Mouse (Mus musculus): ENCODE measurements around the gene Tlk1. TPM values are rescaled to one million over a fixed set of nuclear protein-coding genes. Genes with fewer than 3 reads are reported as not detected.

Gene Tlk1
- polyA plus RNA-seq, 1 experiment, result 9.4 TPM

- peaks cover 3% of the 10 kb centered on the region for H3K27me3 ChIP-seq (ENCODE audit: control insufficient read depth, insufficient read depth, insufficient read length)
- H3K79me2 ChIP-seq (ENCODE audit: control insufficient read depth, insufficient read depth), result no peaks in the 10 kb centered on the region
- no peak overlapping the region for H3K4me2 ChIP-seq (ENCODE audit: low read depth)
- no peak for TF ChIP-seq MAX (IDR thresholded peaks at IDR 0.05; ENCODE audit: low read depth)
- TF ChIP-seq TCF12 (IDR thresholded peaks at IDR 0.05; ENCODE audit: insufficient read depth, poor library complexity, severe bottlenecking), result no peak
- TF ChIP-seq TCF3 (IDR thresholded peaks at IDR 0.05; ENCODE audit: insufficient read length, low read depth), result no peak
- H3ac ChIP-seq (ENCODE audit: control insufficient read depth, insufficient read length), result no peak overlapping the region
- H3K36me3 ChIP-seq (ENCODE audit: control insufficient read depth, insufficient read depth), result no peaks in the 10 kb centered on the region
- H3K4me3 ChIP-seq, result no peak overlapping the region
Measured at GRCm38 (mm10) chr2:70870819-70871218, 45.3 kb upstream of the Tlk1 start.

DNA sequence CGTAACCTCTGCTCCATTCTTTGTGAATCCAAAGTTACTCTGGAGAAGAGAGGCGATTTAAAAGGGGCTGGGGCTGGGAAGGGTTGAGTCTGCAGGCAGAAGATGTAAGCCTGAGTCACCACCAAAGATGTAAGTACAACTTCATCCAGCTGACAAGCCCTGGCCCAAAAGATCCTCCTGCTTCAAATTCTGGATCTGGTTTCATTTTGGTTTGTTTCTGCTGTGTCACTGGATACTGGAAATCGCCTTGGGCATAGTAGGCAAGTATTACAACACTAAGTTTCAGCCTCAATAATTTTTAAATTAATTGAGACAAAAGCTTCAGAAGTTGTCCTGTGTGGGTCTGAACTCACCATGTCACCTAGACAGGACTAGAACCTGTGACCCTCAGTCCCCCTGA, 43.6 kb upstream of the Tlk1 start:
- Histone ChIP-seq H3ac (ENCODE audit: control insufficient read depth, insufficient read length) (no peak overlapping the region), H3K36me3 (ENCODE audit: control insufficient read depth, insufficient read depth) (no peaks in the 10 kb centered on the region), H3K79me2 (ENCODE audit: control insufficient read depth, insufficient read depth) (no peaks in the 10 kb centered on the region), H3K4me3 (no peak overlapping the region), H3K27me3 (ENCODE audit: control insufficient read depth, insufficient read depth, insufficient read length) (peaks cover 3% of the 10 kb centered on the region), H3K4me2 (ENCODE audit: low read depth) (no peak overlapping the region)
- TF ChIP-seq SRF (IDR thresholded peaks at IDR 0.05; ENCODE audit: control insufficient read depth, insufficient read length, low read depth), result no peak
- no peak for TF ChIP-seq MYOD1 (IDR thresholded peaks at IDR 0.05; ENCODE audit: control insufficient read depth in 1 of 3, insufficient read length in 2 of 3, low read depth in 2 of 3)
- TF ChIP-seq TCF3 (IDR thresholded peaks at IDR 0.05; ENCODE audit: insufficient read length, low read depth), result no peak
- TF ChIP-seq USF1 (IDR thresholded peaks at IDR 0.05; ENCODE audit: low read depth), result no peak
- no peak for TF ChIP-seq TCF12 (IDR thresholded peaks at IDR 0.05; ENCODE audit: insufficient read depth, poor library complexity, severe bottlenecking)
- TF ChIP-seq POLR2A (IDR thresholded peaks at IDR 0.05; ENCODE audit: insufficient read length, low read depth), result no peak
- TF ChIP-seq CEBPB (IDR thresholded peaks at IDR 0.05; ENCODE audit: insufficient read depth, poor library complexity, severe bottlenecking), result no peak
- no peak for TF ChIP-seq MYOG (IDR thresholded peaks at IDR 0.05; ENCODE audit: control insufficient read depth in 1 of 3, insufficient read depth in 1 of 3, insufficient read length in 2 of 3, low read depth in 2 of 3)
- no peak for TF ChIP-seq E2F4 (IDR thresholded peaks at IDR 0.05; ENCODE audit: insufficient read depth)
- TF ChIP-seq POLR2AphosphoS2 (IDR thresholded peaks at IDR 0.05; ENCODE audit: insufficient read length, low read depth), result no peak
- TF ChIP-seq REST (IDR thresholded peaks at IDR 0.05; ENCODE audit: insufficient read depth, insufficient read length), result no peak
- TF ChIP-seq MAX (IDR thresholded peaks at IDR 0.05; ENCODE audit: low read depth), result no peak

GRCm38 (mm10) chr2:70867231-70867630, 41.7 kb upstream of the Tlk1 start:
- TF ChIP-seq MAX (IDR thresholded peaks at IDR 0.05; ENCODE audit: low read depth), result no peak
- no peak for TF ChIP-seq E2F4 (IDR thresholded peaks at IDR 0.05; ENCODE audit: insufficient read depth)
- no peak for TF ChIP-seq USF1 (IDR thresholded peaks at IDR 0.05; ENCODE audit: low read depth)
- TF ChIP-seq POLR2A (IDR thresholded peaks at IDR 0.05; ENCODE audit: insufficient read length, low read depth), result no peak
- TF ChIP-seq MYOG (IDR thresholded peaks at IDR 0.05; ENCODE audit: control insufficient read depth in 1 of 3, insufficient read depth in 1 of 3, insufficient read length in 2 of 3, low read depth in 2 of 3), result no peak
- TF ChIP-seq POLR2AphosphoS2 (IDR thresholded peaks at IDR 0.05; ENCODE audit: insufficient read length, low read depth), result no peak
- TF ChIP-seq MYOD1 (IDR thresholded peaks at IDR 0.05; ENCODE audit: control insufficient read depth in 1 of 3, insufficient read length in 2 of 3, low read depth in 2 of 3), result no peak
- no peak for TF ChIP-seq CEBPB (IDR thresholded peaks at IDR 0.05; ENCODE audit: insufficient read depth, poor library complexity, severe bottlenecking)
- no peak for TF ChIP-seq SRF (IDR thresholded peaks at IDR 0.05; ENCODE audit: control insufficient read depth, insufficient read length, low read depth)
- no peak for TF ChIP-seq REST (IDR thresholded peaks at IDR 0.05; ENCODE audit: insufficient read depth, insufficient read length)
- TF ChIP-seq TCF3 (IDR thresholded peaks at IDR 0.05; ENCODE audit: insufficient read length, low read depth), result no peak
- TF ChIP-seq TCF12 (IDR thresholded peaks at IDR 0.05; ENCODE audit: insufficient read depth, poor library complexity, severe bottlenecking), result no peak
- Histone ChIP-seq H3K4me2 (ENCODE audit: low read depth) (no peak overlapping the region), H3K36me3 (ENCODE audit: control insufficient read depth, insufficient read depth) (no peaks in the 10 kb centered on the region), H3K27me3 (ENCODE audit: control insufficient read depth, insufficient read depth, insufficient read length) (no peaks in the 10 kb centered on the region), H3ac (ENCODE audit: control insufficient read depth, insufficient read length) (no peak overlapping the region), H3K4me3 (no peak overlapping the region), H3K79me2 (ENCODE audit: control insufficient read depth, insufficient read depth) (no peaks in the 10 kb centered on the region)

DNA sequence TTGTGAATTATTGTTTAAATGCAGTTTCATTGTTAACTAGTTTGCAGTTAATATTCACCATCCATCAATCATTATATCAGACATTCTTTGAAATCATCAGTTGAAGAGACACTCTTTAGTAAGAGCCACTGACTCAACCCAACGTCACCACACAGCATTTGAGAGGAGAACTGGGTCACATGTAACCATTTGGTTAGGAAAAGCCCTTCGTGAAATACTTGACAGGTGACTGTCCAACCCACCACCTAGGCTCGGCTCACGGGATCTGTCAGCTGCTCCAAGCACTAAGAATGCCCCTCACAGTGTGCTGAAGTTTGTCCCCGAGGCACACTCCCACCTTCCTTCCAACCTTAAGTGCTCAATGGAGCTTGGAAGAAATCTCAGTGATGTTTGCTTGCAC, 37.4 kb upstream of the Tlk1 start:
- TF ChIP-seq REST (IDR thresholded peaks at IDR 0.05; ENCODE audit: insufficient read depth, insufficient read length), result no peak
- TF ChIP-seq USF1 (IDR thresholded peaks at IDR 0.05; ENCODE audit: low read depth), result no peak
- TF ChIP-seq E2F4 (IDR thresholded peaks at IDR 0.05; ENCODE audit: insufficient read depth), result no peak
- TF ChIP-seq MAX (IDR thresholded peaks at IDR 0.05; ENCODE audit: low read depth), result no peak
- no peak for TF ChIP-seq CEBPB (IDR thresholded peaks at IDR 0.05; ENCODE audit: insufficient read depth, poor library complexity, severe bottlenecking)
- no peak overlapping the region for H3ac ChIP-seq (ENCODE audit: control insufficient read depth, insufficient read length)
- no peaks in the 10 kb centered on the region for H3K27me3 ChIP-seq (ENCODE audit: control insufficient read depth, insufficient read depth, insufficient read length)
- no peaks in the 10 kb centered on the region for H3K36me3 ChIP-seq (ENCODE audit: control insufficient read depth, insufficient read depth)
- no peaks in the 10 kb centered on the region for H3K79me2 ChIP-seq (ENCODE audit: control insufficient read depth, insufficient read depth)
- H3K4me2 ChIP-seq (ENCODE audit: low read depth), result no peak overlapping the region
- H3K4me3 ChIP-seq, result no peak overlapping the region

GRCm38 (mm10) chr2:70859740-70860139, 34.2 kb upstream of the Tlk1 start:
- Histone ChIP-seq H3K4me2 (ENCODE audit: low read depth) (no peak overlapping the region), H3K79me2 (ENCODE audit: control insufficient read depth, insufficient read depth) (no peaks in the 10 kb centered on the region), H3K27me3 (ENCODE audit: control insufficient read depth, insufficient read depth, insufficient read length) (no peaks in the 10 kb centered on the region), H3K4me3 (no peak overlapping the region), H3ac (ENCODE audit: control insufficient read depth, insufficient read length) (no peak overlapping the region), H3K36me3 (ENCODE audit: control insufficient read depth, insufficient read depth) (no peaks in the 10 kb centered on the region)
- TF ChIP-seq POLR2A (IDR thresholded peaks at IDR 0.05; ENCODE audit: insufficient read length, low read depth) (no peak), TCF3 (IDR thresholded peaks at IDR 0.05; ENCODE audit: insufficient read length, low read depth) (no peak), SRF (IDR thresholded peaks at IDR 0.05; ENCODE audit: control insufficient read depth, insufficient read length, low read depth) (no peak), MYOG (IDR thresholded peaks at IDR 0.05; ENCODE audit: control insufficient read depth in 1 of 3, insufficient read depth in 1 of 3, insufficient read length in 2 of 3, low read depth in 2 of 3) (no peak), USF1 (IDR thresholded peaks at IDR 0.05; ENCODE audit: low read depth) (no peak), REST (IDR thresholded peaks at IDR 0.05; ENCODE audit: insufficient read depth, insufficient read length) (no peak), E2F4 (IDR thresholded peaks at IDR 0.05; ENCODE audit: insufficient read depth) (no peak), POLR2AphosphoS2 (IDR thresholded peaks at IDR 0.05; ENCODE audit: insufficient read length, low read depth) (no peak), MAX (IDR thresholded peaks at IDR 0.05; ENCODE audit: low read depth) (no peak), TCF12 (IDR thresholded peaks at IDR 0.05; ENCODE audit: insufficient read depth, poor library complexity, severe bottlenecking) (no peak), CEBPB (IDR thresholded peaks at IDR 0.05; ENCODE audit: insufficient read depth, poor library complexity, severe bottlenecking) (no peak)

Measured in myocyte (in vitro differentiated cells).